Mouse (Mus musculus): ENCODE data around the gene B3gnt2. TPM values are rescaled to one million over a fixed set of nuclear protein-coding genes. Genes with fewer than 3 reads are reported as not detected.
A peak's percentile ranks its signal among the peaks of the same experiment; 100 is the strongest.

B3gnt2 gene
- total RNA-seq, 1 experiment: 25.7 TPM

DNA sequence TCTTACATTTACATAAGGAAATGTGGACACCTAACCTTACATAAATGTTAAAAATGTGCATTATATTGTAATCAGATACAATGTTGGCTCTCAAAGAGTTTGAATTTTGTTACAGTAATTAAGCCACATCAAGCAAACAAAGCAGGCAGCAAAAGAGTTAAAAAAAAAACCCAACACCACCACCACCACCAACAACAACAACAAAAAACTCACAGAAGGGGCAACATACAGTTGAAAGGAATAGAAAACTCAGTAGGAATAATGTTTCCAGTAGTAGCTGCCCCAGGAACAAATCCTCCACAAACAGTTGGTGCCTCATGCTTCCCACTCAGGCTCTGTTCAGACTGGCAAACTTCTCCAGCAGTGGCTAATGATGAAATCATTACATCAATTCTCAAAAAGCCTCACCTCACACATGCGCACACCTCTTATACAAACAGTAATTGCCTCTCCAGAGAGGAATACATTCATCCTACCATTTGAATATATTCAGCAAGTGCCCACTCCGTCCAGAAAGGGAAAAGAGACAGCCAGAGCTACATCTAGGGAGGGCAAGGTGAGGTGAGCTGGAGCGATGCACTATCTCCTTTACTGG lies 4.3 kb downstream of the B3gnt2 start:
- Histone ChIP-seq H3K9ac (ENCODE audit: insufficient read depth, low read depth, low read length, poor library complexity, severe bottlenecking) (no peak overlapping the region; the same call in 1 of the 2 replicates), H3K27ac (ENCODE audit: insufficient read depth, low read depth, low read length, poor library complexity, severe bottlenecking) (no peak overlapping the region), H3K4me3 (ENCODE audit: insufficient read depth in 1 of 2, low read depth in 1 of 2, low read length in 2 of 2, poor library complexity in 1 of 2, severe bottlenecking in 1 of 2) (no peak overlapping the region), H3K36me3 (ENCODE audit: control insufficient read depth, insufficient read depth, low read length, poor library complexity, severe bottlenecking) (no peaks in the 10 kb centered on the region), H3K4me1 (ENCODE audit: control insufficient read depth in 2 of 2, insufficient read depth in 2 of 2, low read length in 2 of 2, poor library complexity in 1 of 2) (peaks cover 12 to 13% of the 10 kb centered on the region in 2 experiments), H3K9me3 (ENCODE audit: control insufficient read depth, insufficient read depth, low read depth, low read length) (no peaks in the 10 kb centered on the region)
- no peak for DNase-seq (ENCODE audit: low read depth, low spot score)
- TF ChIP-seq CHD2 (IDR thresholded peaks at IDR 0.05; ENCODE audit: low read depth, low read length) (no peak), MAFK (IDR thresholded peaks at IDR 0.05; ENCODE audit: insufficient read depth, low read depth, low read length) (no peak)
- in situ Hi-C loops (cut with MboI; ENCODE audit: low sequenced_read_pairs in 2 of 2, unreplicated experiment in 2 of 2): no loop called here

DNA sequence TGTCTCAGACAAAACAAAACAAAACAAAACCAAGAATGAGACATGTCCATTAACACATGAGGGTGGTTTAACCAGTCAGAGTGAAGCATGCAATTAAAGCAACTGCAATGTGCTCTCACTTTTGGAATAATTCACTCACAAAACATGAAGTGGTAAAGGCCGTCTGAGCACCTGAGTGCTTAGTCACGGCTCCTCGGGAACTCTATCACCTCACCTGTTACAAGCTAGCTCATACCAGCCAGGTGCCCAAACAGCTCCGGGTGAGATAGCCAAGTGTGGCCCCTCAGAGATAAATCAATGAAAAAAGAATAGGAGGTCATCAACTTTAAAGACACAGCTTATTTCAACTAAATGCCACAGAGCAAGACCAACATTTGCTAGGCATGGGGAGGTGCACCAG lies 6.2 kb downstream of the B3gnt2 start:
- H3K4me3 ChIP-seq (ENCODE audit: insufficient read depth in 1 of 2, low read depth in 1 of 2, low read length in 2 of 2, poor library complexity in 1 of 2, severe bottlenecking in 1 of 2): peak overlapping the region in 1 of 2 experiments; percentile 12; a peak in 1 of 4 replicates
- peaks cover 21 to 22% of the 10 kb centered on the region in 2 experiments for H3K4me1 ChIP-seq (ENCODE audit: control insufficient read depth in 2 of 2, insufficient read depth in 2 of 2, low read length in 2 of 2, poor library complexity in 1 of 2)
- H3K36me3 ChIP-seq (ENCODE audit: control insufficient read depth, insufficient read depth, low read length, poor library complexity, severe bottlenecking): no peaks in the 10 kb centered on the region
- H3K27ac ChIP-seq (ENCODE audit: insufficient read depth, low read depth, low read length, poor library complexity, severe bottlenecking): peak overlapping the region; percentile 2; the same call in 1 of the 2 replicates
- in situ Hi-C loops (cut with MboI; ENCODE audit: low sequenced_read_pairs in 2 of 2, unreplicated experiment in 2 of 2): no loop called here
- peak overlapping the region; percentile 8; the same call in 1 of the 2 replicates for H3K9ac ChIP-seq (ENCODE audit: insufficient read depth, low read depth, low read length, poor library complexity, severe bottlenecking)
- H3K9me3 ChIP-seq (ENCODE audit: control insufficient read depth, insufficient read depth, low read depth, low read length): no peaks in the 10 kb centered on the region
- TF ChIP-seq ZNF384 (IDR thresholded peaks at IDR 0.05; ENCODE audit: low read depth, low read length) (no peak), CHD2 (IDR thresholded peaks at IDR 0.05; ENCODE audit: low read depth, low read length) (no peak), HCFC1 (IDR thresholded peaks at IDR 0.05; ENCODE audit: borderline replicate concordance, insufficient read depth, low read length) (no peak), ZC3H11A (IDR thresholded peaks at IDR 0.05; ENCODE audit: borderline replicate concordance, low read depth, low read length) (no peak), MAFK (IDR thresholded peaks at IDR 0.05; ENCODE audit: insufficient read depth, low read depth, low read length) (no peak)
- DNase-seq (ENCODE audit: low read depth, low spot score): no peak

DNA sequence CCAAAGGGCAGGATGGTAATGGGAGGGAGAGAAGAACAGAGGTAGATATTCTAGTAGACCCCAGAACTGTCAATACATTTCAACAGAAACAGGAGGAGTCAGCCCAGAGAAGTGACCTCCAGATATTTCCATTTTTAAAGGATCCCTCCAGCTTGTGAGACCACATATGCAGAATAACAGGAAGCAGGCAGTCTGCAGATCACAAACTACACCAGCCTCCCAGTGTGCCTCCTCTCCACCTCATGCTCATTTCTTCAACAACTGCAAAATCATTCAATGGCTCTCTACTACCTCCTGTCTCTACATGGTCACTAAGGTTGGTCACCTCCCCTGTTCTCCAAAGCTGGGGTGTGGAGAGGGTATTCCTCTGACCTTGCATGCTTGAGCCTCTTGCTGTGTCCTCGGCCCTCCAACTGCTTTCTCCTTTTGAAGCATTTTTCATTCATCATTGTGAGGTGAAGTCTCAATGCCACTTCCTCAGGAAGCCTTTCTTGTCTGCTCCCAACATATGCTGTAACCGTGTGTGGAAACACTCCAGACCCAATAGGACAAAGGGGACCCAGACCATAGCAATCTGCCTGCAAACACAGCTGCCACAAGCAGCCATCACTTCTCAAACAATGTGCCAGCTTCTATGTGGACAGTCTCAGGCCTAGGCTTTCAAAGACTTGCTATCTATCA lies 7.1 kb downstream of the B3gnt2 start:
- no peaks in the 10 kb centered on the region for H3K36me3 ChIP-seq (ENCODE audit: control insufficient read depth, insufficient read depth, low read length, poor library complexity, severe bottlenecking)
- H3K4me3 ChIP-seq (ENCODE audit: insufficient read depth in 1 of 2, low read depth in 1 of 2, low read length in 2 of 2, poor library complexity in 1 of 2, severe bottlenecking in 1 of 2): no peak overlapping the region
- H3K9me3 ChIP-seq (ENCODE audit: control insufficient read depth, insufficient read depth, low read depth, low read length): no peaks in the 10 kb centered on the region
- 0 out of 2 replicates have a peak overlapping the region, but pooled peaks have one; percentile 2 for H3K9ac ChIP-seq (ENCODE audit: insufficient read depth, low read depth, low read length, poor library complexity, severe bottlenecking)
- H3K27ac ChIP-seq (ENCODE audit: insufficient read depth, low read depth, low read length, poor library complexity, severe bottlenecking): no peak overlapping the region
- TF ChIP-seq CHD2 (IDR thresholded peaks at IDR 0.05; ENCODE audit: low read depth, low read length) (no peak), ZNF384 (IDR thresholded peaks at IDR 0.05; ENCODE audit: low read depth, low read length) (no peak)
- no peak for DNase-seq (ENCODE audit: low read depth, low spot score)
- H3K4me1 ChIP-seq (ENCODE audit: control insufficient read depth in 2 of 2, insufficient read depth in 2 of 2, low read length in 2 of 2, poor library complexity in 1 of 2): peaks cover 22 to 23% of the 10 kb centered on the region in 2 experiments
- in situ Hi-C loops (cut with MboI; ENCODE audit: low sequenced_read_pairs in 2 of 2, unreplicated experiment in 2 of 2): no loop called here

- Histone ChIP-seq H3K27ac (ENCODE audit: insufficient read depth, low read depth, low read length, poor library complexity, severe bottlenecking) (peak overlapping the region; percentile 88; the same call in 1 of the 2 replicates), H3K9ac (ENCODE audit: insufficient read depth, low read depth, low read length, poor library complexity, severe bottlenecking) (no peak overlapping the region)
- TF ChIP-seq CHD2 (IDR thresholded peaks at IDR 0.05; ENCODE audit: low read depth, low read length): no peak
- no peak for TF ChIP-seq MAFK (IDR thresholded peaks at IDR 0.05; ENCODE audit: insufficient read depth, low read depth, low read length)
- no peak for TF ChIP-seq ZC3H11A (IDR thresholded peaks at IDR 0.05; ENCODE audit: borderline replicate concordance, low read depth, low read length)
- TF ChIP-seq ZNF384 (IDR thresholded peaks at IDR 0.05; ENCODE audit: low read depth, low read length): no peak
- no peak for TF ChIP-seq HCFC1 (IDR thresholded peaks at IDR 0.05; ENCODE audit: borderline replicate concordance, insufficient read depth, low read length)
Measured at GRCm38 (mm10) chr11:22852510-22852909, 8.3 kb downstream of the B3gnt2 start.

More at GRCm38 (mm10) chr11:22852510-22852909, 8.3 kb downstream of the B3gnt2 start:
- Histone ChIP-seq H3K36me3 (ENCODE audit: control insufficient read depth, insufficient read depth, low read length, poor library complexity, severe bottlenecking) (no peaks in the 10 kb centered on the region), H3K9me3 (ENCODE audit: control insufficient read depth, insufficient read depth, low read depth, low read length) (no peaks in the 10 kb centered on the region), H3K4me1 (ENCODE audit: control insufficient read depth in 2 of 2, insufficient read depth in 2 of 2, low read length in 2 of 2, poor library complexity in 1 of 2) (peaks cover 24 to 28% of the 10 kb centered on the region in 2 experiments), H3K4me3 (ENCODE audit: insufficient read depth in 1 of 2, low read depth in 1 of 2, low read length in 2 of 2, poor library complexity in 1 of 2, severe bottlenecking in 1 of 2) (no peak overlapping the region)
- in situ Hi-C loops (cut with MboI; ENCODE audit: low sequenced_read_pairs in 2 of 2, unreplicated experiment in 2 of 2): no loop called here
- DNase-seq (ENCODE audit: low read depth, low spot score): no peak
